Mouse (Mus musculus): ENCODE results near the gene Tra2a. TPM values are rescaled to one million over a fixed set of nuclear protein-coding genes. Genes with fewer than 3 reads are reported as not detected.
"Not testable (repeated sequence)": the region's sequence is repeated elsewhere in the genome, so short reads cannot be mapped to it uniquely, and the experiment has no call there.

Gene Tra2a
- total RNA-seq (2021), result 10 to 100 TPM; 58.7 to 63.1 TPM
- long read RNA-seq, experiment 1, partial matches to known transcripts, result 0 of 2 reads
- long read RNA-seq, experiment 1, other reads (novel, unspliced or antisense), result 0 of 2 reads
- long read RNA-seq, experiment 2, transcript Tra2a-201 (8 exons, 1,799 nt), result minor isoform, 6 of 26 reads
- long read RNA-seq, experiment 2, transcript Tra2a-203 (1 exons, 3,788 nt), result major isoform, 8 of 26 reads
- long read RNA-seq, experiment 2, partial matches to known transcripts, result 5 of 26 reads
- long read RNA-seq, experiment 2, other reads (novel, unspliced or antisense), result 5 of 26 reads

GRCm38 (mm10) chr6:49263847-49264243 lies at the start of gene Tra2a:
Gene Tra2a (minus strand): TSS chr6:49264033.
- DNase-seq (ENCODE audit: low spot score in 2 of 2), result peak; percentile 89 to 92

- DNase-seq (ENCODE audit: low spot score in 2 of 2), result no peak
Observed at GRCm38 (mm10) chr6:49298286-49298685, 34.5 kb upstream of the Tra2a start.

GRCm38 (mm10) chr6:49282122-49282521 lies 18.3 kb upstream of the Tra2a start:
- no peak for DNase-seq (ENCODE audit: low spot score in 2 of 2)

GRCm38 (mm10) chr6:49280942-49281341 lies 17.1 kb upstream of the Tra2a start:
- no peak for DNase-seq (ENCODE audit: low spot score in 2 of 2)

- no peak for DNase-seq (ENCODE audit: low spot score in 2 of 2)
Observed at GRCm38 (mm10) chr6:49275296-49275695, 11.5 kb upstream of the Tra2a start.

GRCm38 (mm10) chr6:49274416-49275091 lies 10.7 kb upstream of the Tra2a start:
- DNase-seq (ENCODE audit: low spot score in 2 of 2), result no peak

- DNase-seq (ENCODE audit: low spot score in 2 of 2), result no peak
Observed at GRCm38 (mm10) chr6:49273934-49274333, 10.1 kb upstream of the Tra2a start.

- DNase-seq (ENCODE audit: low spot score in 2 of 2), result no peak
Observed at GRCm38 (mm10) chr6:49272863-49273262, 9.0 kb upstream of the Tra2a start.

- DNase-seq (ENCODE audit: low spot score in 2 of 2), result no peak
Observed at GRCm38 (mm10) chr6:49271815-49272214, 8.0 kb upstream of the Tra2a start.

- DNase-seq (ENCODE audit: low spot score in 2 of 2), result no peak
Observed at GRCm38 (mm10) chr6:49269923-49270322, 6.1 kb upstream of the Tra2a start.

- peak; percentile 51 to 66 for DNase-seq (ENCODE audit: low spot score in 2 of 2)
Observed at GRCm38 (mm10) chr6:49269200-49269599, 5.4 kb upstream of the Tra2a start.

- DNase-seq (ENCODE audit: low spot score in 2 of 2), result no peak
Observed at GRCm38 (mm10) chr6:49267686-49268085, 3.9 kb upstream of the Tra2a start.

GRCm38 (mm10) chr6:49265207-49265606 lies 1.4 kb upstream of the Tra2a start:
- not testable (repeated sequence) for DNase-seq (ENCODE audit: low spot score in 2 of 2)

GRCm38 (mm10) chr6:49264446-49264845 lies 613 bp upstream of the Tra2a start:
- DNase-seq (ENCODE audit: low spot score in 2 of 2), result not testable (repeated sequence)

- peak in 1 of 2 experiments; percentile 8 for DNase-seq (ENCODE audit: low spot score in 2 of 2)
Observed at GRCm38 (mm10) chr6:49263081-49263846, 569 bp downstream of the Tra2a start.

GRCm38 (mm10) chr6:49262421-49262820 lies 1.4 kb downstream of the Tra2a start:
- DNase-seq (ENCODE audit: low spot score in 2 of 2), result no peak

GRCm38 (mm10) chr6:49259711-49260110 lies 4.1 kb downstream of the Tra2a start:
- DNase-seq (ENCODE audit: low spot score in 2 of 2), result no peak

GRCm38 (mm10) chr6:49257880-49258279 lies 6.0 kb downstream of the Tra2a start:
- no peak for DNase-seq (ENCODE audit: low spot score in 2 of 2)

- DNase-seq (ENCODE audit: low spot score in 2 of 2), result no peak
Observed at GRCm38 (mm10) chr6:49252207-49252606, 11.6 kb downstream of the Tra2a start.

- no peak for DNase-seq (ENCODE audit: low spot score in 2 of 2)
Observed at GRCm38 (mm10) chr6:49251199-49251598, 12.6 kb downstream of the Tra2a start.

GRCm38 (mm10) chr6:49247246-49247645 lies 16.6 kb downstream of the Tra2a start:
- no peak for DNase-seq (ENCODE audit: low spot score in 2 of 2)

GRCm38 (mm10) chr6:49242331-49242730 lies 21.5 kb downstream of the Tra2a start:
- no peak for DNase-seq (ENCODE audit: low spot score in 2 of 2)
